Mouse (Mus musculus) granulocyte monocyte progenitor cell, adult 5-6 weeks (primary cell): ENCODE results near the gene Plcb1. TPM values are rescaled to one million over a fixed set of nuclear protein-coding genes. Genes with fewer than 3 reads are reported as not detected.
"Not testable (repeated sequence)": the region's sequence is repeated elsewhere in the genome, so short reads cannot be mapped to it uniquely, and the experiment has no call there.

Experiments used
- ATAC-seq: replicated peaks from 2 replicates; pipeline ENCODE4 v1.8.0; 2016; ENCODE audit warnings: mild to moderate bottlenecking, moderate TSS enrichment, inconsistent platforms; ENCODE audit not compliant: poor library complexity, severe bottlenecking
- total RNA-seq, 2 experiments: library from RNA; stranded (forward) in 1 of 2; stranded (reverse) in 1 of 2; fragments of 200-712, 200-1000 nt in 1 of 2; fragments of >200 nt in 1 of 2; fragmentation: Nextera tagmentation in 1 of 2; gene quantifications; 2 replicates each; pipeline ENCODE4 v1.2.3; 2014 to 2017

Plcb1 gene
- total RNA-seq, 2 experiments from 2014 or later: 7.9 to 8.2 TPM

- not testable (repeated sequence) for ATAC-seq
These were observed 594.9 kb downstream of the Plcb1 start for GRCm38 (mm10) chr2:135380796-135381195.

- no peak for ATAC-seq
These were observed 595.5 kb downstream of the Plcb1 start for GRCm38 (mm10) chr2:135381396-135381795.

GRCm38 (mm10) chr2:135387990-135388389 is 602.1 kb downstream of the Plcb1 start:
- peak; percentile 69 for ATAC-seq

GRCm38 (mm10) chr2:135394698-135395097 is 608.8 kb downstream of the Plcb1 start:
- ATAC-seq: no peak

GRCm38 (mm10) chr2:135396375-135396774 is 610.5 kb downstream of the Plcb1 start:
- ATAC-seq: no peak

GRCm38 (mm10) chr2:135397970-135398369 is 612.1 kb downstream of the Plcb1 start:
- ATAC-seq: no peak

- no peak for ATAC-seq
These were observed 613.9 kb downstream of the Plcb1 start for GRCm38 (mm10) chr2:135399760-135400159.

GRCm38 (mm10) chr2:135402916-135403315 is 617.0 kb downstream of the Plcb1 start:
- ATAC-seq: no peak

- no peak for ATAC-seq
These were observed 617.5 kb downstream of the Plcb1 start for GRCm38 (mm10) chr2:135403344-135403743.

- ATAC-seq: no peak
These were observed 618.2 kb downstream of the Plcb1 start for GRCm38 (mm10) chr2:135404095-135404494.

GRCm38 (mm10) chr2:135409418-135410097 is 623.7 kb downstream of the Plcb1 start:
- ATAC-seq: no peak

GRCm38 (mm10) chr2:135411675-135412074 is 625.8 kb downstream of the Plcb1 start:
- peak; percentile 91 for ATAC-seq

GRCm38 (mm10) chr2:135415137-135415536 is 629.3 kb downstream of the Plcb1 start:
- ATAC-seq: no peak

GRCm38 (mm10) chr2:135419301-135419700 is 633.4 kb downstream of the Plcb1 start:
- no peak for ATAC-seq

- no peak for ATAC-seq
These were observed 649.2 kb downstream of the Plcb1 start for GRCm38 (mm10) chr2:135434947-135435515.

- ATAC-seq: peak; percentile 12; the same call in 1 of the 2 replicates
These were observed 653.2 kb downstream of the Plcb1 start for GRCm38 (mm10) chr2:135439034-135439433.

- ATAC-seq: peak; percentile 85
These were observed 654.0 kb downstream of the Plcb1 start for GRCm38 (mm10) chr2:135439546-135440517.

GRCm38 (mm10) chr2:135453581-135453980 is 667.7 kb downstream of the Plcb1 start:
- ATAC-seq: no peak

- ATAC-seq: no peak
These were observed 668.1 kb downstream of the Plcb1 start for GRCm38 (mm10) chr2:135454015-135454414.

- ATAC-seq: no peak
These were observed 668.6 kb downstream of the Plcb1 start for GRCm38 (mm10) chr2:135454455-135454854.

GRCm38 (mm10) chr2:135467895-135468294 is 682.0 kb downstream of the Plcb1 start:
- ATAC-seq: no peak
